Mouse (Mus musculus): ENCODE measurements around the gene Arpp19. TPM values are rescaled to one million over a fixed set of nuclear protein-coding genes. Genes with fewer than 3 reads are reported as not detected.

Gene Arpp19
- polyA plus RNA-seq, 1 experiment from 2014 or later: 234 TPM

- WGBS: 76% methylated on average over 3 of the region's 3 CpGs
- no peaks in the 10 kb centered on the region for H3K4me1 ChIP-seq (ENCODE audit: control insufficient read depth, insufficient read depth, low read length)
- no peak for DNase-seq
These were observed 35.2 kb upstream of the Arpp19 start for GRCm38 (mm10) chr9:75002262-75002661.

GRCm38 (mm10) chr9:75004203-75004602 lies 33.2 kb upstream of the Arpp19 start:
- Histone ChIP-seq H3K4me3 (replicated peaks; ENCODE audit: low read depth, low read length) (no peak overlapping the region), H3K36me3 (ENCODE audit: control insufficient read depth, insufficient read depth, low read length) (peaks cover 33% of the 10 kb centered on the region), H3K4me1 (ENCODE audit: control insufficient read depth, insufficient read depth, low read length) (no peaks in the 10 kb centered on the region), H3K27ac (replicated peaks; ENCODE audit: low read depth, low read length) (no peak overlapping the region), H3K27me3 (ENCODE audit: control insufficient read depth, insufficient read depth, low read length) (no peaks in the 10 kb centered on the region), H3K9me3 (ENCODE audit: control insufficient read depth, low read length) (no peaks in the 10 kb centered on the region), H3K9ac (replicated peaks; ENCODE audit: low read length) (no peak overlapping the region), H3K4me2 (ENCODE audit: low read length) (no peak overlapping the region)
- DNase-seq (no peak), ATAC-seq (ENCODE audit: low FRiP score, low TSS enrichment) (no peak)
- WGBS: 91% methylated on average over 10 of the region's 10 CpGs

More at GRCm38 (mm10) chr9:75002262-75002661, 35.2 kb upstream of the Arpp19 start:
- Histone ChIP-seq H3K9me3 (ENCODE audit: control insufficient read depth, low read length) (no peaks in the 10 kb centered on the region), H3K4me2 (ENCODE audit: low read length) (no peak overlapping the region), H3K27ac (replicated peaks; ENCODE audit: low read depth, low read length) (no peak overlapping the region), H3K4me3 (replicated peaks; ENCODE audit: low read depth, low read length) (no peak overlapping the region), H3K27me3 (ENCODE audit: control insufficient read depth, insufficient read depth, low read length) (no peaks in the 10 kb centered on the region), H3K9ac (replicated peaks; ENCODE audit: low read length) (no peak overlapping the region), H3K36me3 (ENCODE audit: control insufficient read depth, insufficient read depth, low read length) (peaks cover 17% of the 10 kb centered on the region)
- ATAC-seq (ENCODE audit: low FRiP score, low TSS enrichment): no peak

- ATAC-seq (ENCODE audit: low FRiP score, low TSS enrichment) (no peak), DNase-seq (no peak)
- Histone ChIP-seq H3K9ac (replicated peaks; ENCODE audit: low read length) (no peak overlapping the region), H3K4me2 (ENCODE audit: low read length) (no peak overlapping the region), H3K27ac (replicated peaks; ENCODE audit: low read depth, low read length) (no peak overlapping the region), H3K9me3 (ENCODE audit: control insufficient read depth, low read length) (no peaks in the 10 kb centered on the region), H3K36me3 (ENCODE audit: control insufficient read depth, insufficient read depth, low read length) (peaks cover 79% of the 10 kb centered on the region), H3K4me1 (ENCODE audit: control insufficient read depth, insufficient read depth, low read length) (no peaks in the 10 kb centered on the region), H3K4me3 (replicated peaks; ENCODE audit: low read depth, low read length) (no peak overlapping the region), H3K27me3 (ENCODE audit: control insufficient read depth, insufficient read depth, low read length) (no peaks in the 10 kb centered on the region)
- WGBS: 96% methylated on average over 2 of the region's 2 CpGs
These were observed 20.8 kb upstream of the Arpp19 start for GRCm38 (mm10) chr9:75016591-75016990.

- Histone ChIP-seq H3K27ac (replicated peaks; ENCODE audit: low read depth, low read length) (no peak overlapping the region), H3K9ac (replicated peaks; ENCODE audit: low read length) (no peak overlapping the region), H3K36me3 (ENCODE audit: control insufficient read depth, insufficient read depth, low read length) (peaks cover 71% of the 10 kb centered on the region), H3K4me3 (replicated peaks; ENCODE audit: low read depth, low read length) (no peak overlapping the region), H3K27me3 (ENCODE audit: control insufficient read depth, insufficient read depth, low read length) (no peaks in the 10 kb centered on the region), H3K9me3 (ENCODE audit: control insufficient read depth, low read length) (no peaks in the 10 kb centered on the region), H3K4me2 (ENCODE audit: low read length) (no peak overlapping the region), H3K4me1 (ENCODE audit: control insufficient read depth, insufficient read depth, low read length) (no peaks in the 10 kb centered on the region)
- ATAC-seq (ENCODE audit: low FRiP score, low TSS enrichment): no peak
- 91% methylated on average over 6 of the region's 6 CpGs for WGBS
- DNase-seq: no peak
These were observed 18.2 kb upstream of the Arpp19 start for GRCm38 (mm10) chr9:75019181-75019580.

GRCm38 (mm10) chr9:75019592-75019991 lies 17.8 kb upstream of the Arpp19 start:
- WGBS: 90% methylated on average over 3 of the region's 3 CpGs

GRCm38 (mm10) chr9:75020561-75020960 lies 16.9 kb upstream of the Arpp19 start:
- Histone ChIP-seq H3K4me3 (replicated peaks; ENCODE audit: low read depth, low read length) (no peak overlapping the region), H3K9ac (replicated peaks; ENCODE audit: low read length) (no peak overlapping the region), H3K9me3 (ENCODE audit: control insufficient read depth, low read length) (no peaks in the 10 kb centered on the region), H3K27ac (replicated peaks; ENCODE audit: low read depth, low read length) (no peak overlapping the region), H3K4me1 (ENCODE audit: control insufficient read depth, insufficient read depth, low read length) (no peaks in the 10 kb centered on the region), H3K4me2 (ENCODE audit: low read length) (no peak overlapping the region), H3K36me3 (ENCODE audit: control insufficient read depth, insufficient read depth, low read length) (peaks cover 68% of the 10 kb centered on the region), H3K27me3 (ENCODE audit: control insufficient read depth, insufficient read depth, low read length) (no peaks in the 10 kb centered on the region)
- DNase-seq (no peak), ATAC-seq (ENCODE audit: low FRiP score, low TSS enrichment) (no peak)
- WGBS: 90% methylated on average over 4 of the region's 4 CpGs

More at GRCm38 (mm10) chr9:75019592-75019991, 17.8 kb upstream of the Arpp19 start:
- Histone ChIP-seq H3K27me3 (ENCODE audit: control insufficient read depth, insufficient read depth, low read length) (no peaks in the 10 kb centered on the region), H3K4me2 (ENCODE audit: low read length) (no peak overlapping the region), H3K4me1 (ENCODE audit: control insufficient read depth, insufficient read depth, low read length) (no peaks in the 10 kb centered on the region), H3K9ac (replicated peaks; ENCODE audit: low read length) (no peak overlapping the region), H3K9me3 (ENCODE audit: control insufficient read depth, low read length) (no peaks in the 10 kb centered on the region), H3K4me3 (replicated peaks; ENCODE audit: low read depth, low read length) (no peak overlapping the region), H3K36me3 (ENCODE audit: control insufficient read depth, insufficient read depth, low read length) (peaks cover 74% of the 10 kb centered on the region), H3K27ac (replicated peaks; ENCODE audit: low read depth, low read length) (no peak overlapping the region)
- ATAC-seq (ENCODE audit: low FRiP score, low TSS enrichment) (no peak), DNase-seq (no peak)

- Histone ChIP-seq H3K9me3 (ENCODE audit: control insufficient read depth, low read length) (no peaks in the 10 kb centered on the region), H3K36me3 (ENCODE audit: control insufficient read depth, insufficient read depth, low read length) (peaks cover 60% of the 10 kb centered on the region), H3K9ac (replicated peaks; ENCODE audit: low read length) (no peak overlapping the region), H3K27me3 (ENCODE audit: control insufficient read depth, insufficient read depth, low read length) (no peaks in the 10 kb centered on the region), H3K27ac (replicated peaks; ENCODE audit: low read depth, low read length) (no peak overlapping the region), H3K4me2 (ENCODE audit: low read length) (no peak overlapping the region), H3K4me3 (replicated peaks; ENCODE audit: low read depth, low read length) (no peak overlapping the region), H3K4me1 (ENCODE audit: control insufficient read depth, insufficient read depth, low read length) (no peaks in the 10 kb centered on the region)
- ATAC-seq (ENCODE audit: low FRiP score, low TSS enrichment): no peak
- WGBS: 93% methylated on average over 7 of the region's 7 CpGs
- no peak for DNase-seq
These were observed 14.9 kb upstream of the Arpp19 start for GRCm38 (mm10) chr9:75022546-75022945.

GRCm38 (mm10) chr9:75023150-75023894 lies 14.1 kb upstream of the Arpp19 start:
- 88% methylated on average over 5 of the region's 5 CpGs for WGBS
- ATAC-seq (ENCODE audit: low FRiP score, low TSS enrichment) (no peak), DNase-seq (no peak)
- no peaks in the 10 kb centered on the region for H3K27me3 ChIP-seq (ENCODE audit: control insufficient read depth, insufficient read depth, low read length)
- H3K27ac ChIP-seq (replicated peaks; ENCODE audit: low read depth, low read length): no peak overlapping the region
- H3K4me2 ChIP-seq (ENCODE audit: low read length): no peak overlapping the region
- peaks cover 56% of the 10 kb centered on the region for H3K36me3 ChIP-seq (ENCODE audit: control insufficient read depth, insufficient read depth, low read length)
- no peak overlapping the region for H3K9ac ChIP-seq (replicated peaks; ENCODE audit: low read length)
- no peaks in the 10 kb centered on the region for H3K9me3 ChIP-seq (ENCODE audit: control insufficient read depth, low read length)
- no peaks in the 10 kb centered on the region for H3K4me1 ChIP-seq (ENCODE audit: control insufficient read depth, insufficient read depth, low read length)
- no peak overlapping the region for H3K4me3 ChIP-seq (replicated peaks; ENCODE audit: low read depth, low read length)

GRCm38 (mm10) chr9:75024089-75024488 lies 13.3 kb upstream of the Arpp19 start:
- H3K27me3 ChIP-seq (ENCODE audit: control insufficient read depth, insufficient read depth, low read length): no peaks in the 10 kb centered on the region
- 59% methylated on average over 7 of the region's 7 CpGs for WGBS
- DNase-seq: no peak
- no peaks in the 10 kb centered on the region for H3K4me1 ChIP-seq (ENCODE audit: control insufficient read depth, insufficient read depth, low read length)
- no peak overlapping the region for H3K9ac ChIP-seq (replicated peaks; ENCODE audit: low read length)
- H3K27ac ChIP-seq (replicated peaks; ENCODE audit: low read depth, low read length): no peak overlapping the region
- peaks cover 54% of the 10 kb centered on the region for H3K36me3 ChIP-seq (ENCODE audit: control insufficient read depth, insufficient read depth, low read length)
- no peak overlapping the region for H3K4me2 ChIP-seq (ENCODE audit: low read length)
- no peak overlapping the region for H3K4me3 ChIP-seq (replicated peaks; ENCODE audit: low read depth, low read length)
- no peaks in the 10 kb centered on the region for H3K9me3 ChIP-seq (ENCODE audit: control insufficient read depth, low read length)
- ATAC-seq (ENCODE audit: low FRiP score, low TSS enrichment): no peak

Measured in midbrain, embryonic 14.5 days (tissue).